In the genomic region with DNA sequence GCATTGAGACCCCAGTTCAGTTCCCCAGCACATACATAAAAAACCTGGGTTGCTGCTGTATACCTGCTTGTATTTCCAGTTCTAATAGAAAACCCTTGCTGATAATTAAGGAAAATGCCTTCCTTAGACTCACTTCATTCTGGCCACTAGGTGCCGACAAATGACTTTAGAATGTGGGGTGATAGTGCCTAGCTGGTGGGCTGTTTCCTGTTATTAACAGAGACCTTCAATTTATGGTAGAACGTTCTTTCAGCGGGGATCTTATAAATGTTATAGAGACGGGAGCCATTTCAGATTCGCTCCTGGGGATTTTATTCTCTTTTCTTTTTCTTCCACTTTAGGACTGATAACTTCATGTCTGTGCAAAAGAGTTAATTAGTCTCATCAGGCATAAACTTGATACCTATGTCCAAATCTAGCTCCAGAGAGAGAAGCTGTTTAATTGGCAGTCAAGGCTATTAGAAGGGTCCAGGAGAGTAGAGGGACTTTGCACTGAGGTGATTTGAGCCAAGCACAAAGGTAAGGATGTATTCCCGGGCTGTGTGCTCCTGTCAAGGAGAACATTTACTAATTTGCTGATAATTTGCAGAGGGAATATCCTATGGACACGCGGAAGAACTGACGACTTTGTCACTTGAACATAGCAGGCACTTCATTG, we compare ENCODE assay signal across 9 mouse cellular contexts. TPM values are rescaled to one million over a fixed set of nuclear protein-coding genes. Genes with fewer than 3 reads are reported as not detected.
A peak's percentile ranks its signal among the peaks of the same experiment; 100 is the strongest.
DNase-seq lines count a peak whose midpoint lies in the region; ATAC-seq and TF ChIP-seq lines count a peak whose summit lies in the region.
"Had no signal": no experiment of that assay in that cellular context is flagged by ENCODE, and none has a peak within 500 bp of the region (broad histone marks: within the 10 kb centered on the region; RNA-seq: fewer than 3 reads in every experiment).

No protein-coding gene starts in this region.

- WGBS in spleen, adult 2 months: 51% methylated on average over 9 of the region's 9 CpGs
- WGBS in embryonic facial prominence, embryonic 11.5 days: 44% methylated on average over 9 of the region's 9 CpGs
- 35% methylated on average over 9 of the region's 9 CpGs for WGBS in hindbrain, embryonic 14.5 days
- 38% methylated on average over 9 of the region's 9 CpGs for WGBS in limb, embryonic 11.5 days
- WGBS in neural tube, embryonic 12.5 days: 52% methylated on average over 9 of the region's 9 CpGs

- no peak overlapping the region for H3K4me2 ChIP-seq in embryonic facial prominence, embryonic 11.5 days (ENCODE audit: low read depth, low read length)
- peak overlapping the region; percentile 40 for H3K4me2 ChIP-seq in hindbrain, embryonic 14.5 days (replicated peaks)
- H3K4me2 ChIP-seq in limb, embryonic 11.5 days (ENCODE audit: low read depth, severe bottlenecking): no peak overlapping the region
- H3K4me2 ChIP-seq in neural tube, embryonic 12.5 days (replicated peaks): no peak overlapping the region

- no peaks in the 10 kb centered on the region for H3K27me3 ChIP-seq in spleen, adult 2 months (ENCODE audit: control insufficient read depth, insufficient read depth, low read length)
- H3K27me3 ChIP-seq in embryonic facial prominence, embryonic 11.5 days (ENCODE audit: control insufficient read depth, insufficient read depth, low read length): no peaks in the 10 kb centered on the region
- no peaks in the 10 kb centered on the region for H3K27me3 ChIP-seq in hindbrain, embryonic 14.5 days (ENCODE audit: control insufficient read depth, insufficient read depth, low read length)
- no peaks in the 10 kb centered on the region for H3K27me3 ChIP-seq in limb, embryonic 11.5 days (ENCODE audit: control insufficient read depth, insufficient read depth, low read length)
- H3K27me3 ChIP-seq in neural tube, embryonic 12.5 days (replicated peaks): no peaks in the 10 kb centered on the region

- no peaks in the 10 kb centered on the region for H3K36me3 ChIP-seq in spleen, adult 2 months (ENCODE audit: control insufficient read depth, insufficient read depth, low read length)
- H3K36me3 ChIP-seq in embryonic facial prominence, embryonic 11.5 days (replicated peaks; ENCODE audit: control insufficient read depth, insufficient read depth, low read depth, low read length): no peaks in the 10 kb centered on the region
- no peaks in the 10 kb centered on the region for H3K36me3 ChIP-seq in hindbrain, embryonic 14.5 days (replicated peaks; ENCODE audit: control insufficient read depth, insufficient read depth)
- no peaks in the 10 kb centered on the region for H3K36me3 ChIP-seq in limb, embryonic 11.5 days (ENCODE audit: control insufficient read depth, insufficient read depth, low read length)
- H3K36me3 ChIP-seq in neural tube, embryonic 12.5 days: no peaks in the 10 kb centered on the region

- no peak overlapping the region for H3K9ac ChIP-seq in embryonic facial prominence, embryonic 11.5 days (replicated peaks; ENCODE audit: low read length)
- 0 out of 2 replicates have a peak overlapping the region, but pooled peaks have one; percentile 10 for H3K9ac ChIP-seq in hindbrain, embryonic 14.5 days
- no peak overlapping the region for H3K9ac ChIP-seq in limb, embryonic 11.5 days (ENCODE audit: low read length)
- no peak overlapping the region for H3K9ac ChIP-seq in neural tube, embryonic 12.5 days

- DNase-seq in spleen, adult 2 months (ENCODE audit: low read depth in 1 of 2, low spot score in 2 of 2): peak in 1 of 2 experiments; percentile 27
- no peak for DNase-seq in spleen, postnatal 4 days (ENCODE audit: low spot score in 2 of 2)
- peak; percentile 33 for DNase-seq in adrenal gland, adult 2 months
- DNase-seq in embryonic facial prominence, embryonic 11.5 days (ENCODE audit: low spot score): peak; percentile 86
- DNase-seq in hindbrain, embryonic 14.5 days (ENCODE audit: low spot score): peak; percentile 90
- peak; percentile 75 for DNase-seq in limb, embryonic 11.5 days (ENCODE audit: low spot score)

- TF ChIP-seq POLR2A in spleen, adult 2 months (IDR thresholded peaks at IDR 0.05; ENCODE audit: low read depth, low read length): no peak

- ATAC-seq in embryonic facial prominence, embryonic 11.5 days (replicated peaks; ENCODE audit: insufficient number of reproducible peaks, low FRiP score, low TSS enrichment, low read depth): no peak
- ATAC-seq in hindbrain, embryonic 14.5 days (ENCODE audit: low FRiP score): peak; percentile 80; the same call in 1 of the 2 replicates
- no peak for ATAC-seq in limb, embryonic 11.5 days (ENCODE audit: insufficient number of reproducible peaks, low FRiP score, low TSS enrichment, low read depth)
- ATAC-seq in neural tube, embryonic 12.5 days (ENCODE audit: low FRiP score, low read depth): 0 out of 2 replicates have a peak, but pooled peaks have one; percentile 65
- no peak for ATAC-seq in activated CD4-positive, CD25-positive, alpha-beta regulatory T cell, adult 4 months

- TF ChIP-seq CTCF in spleen, adult 2 months (IDR thresholded peaks at IDR 0.05; ENCODE audit: extremely low read depth, insufficient read depth, insufficient read length, insufficient replicate concordance): peak; percentile 40; the same call in 1 of the 2 replicates

- H3K4me1 ChIP-seq in spleen, adult 2 months (ENCODE audit: control insufficient read depth, insufficient read depth, insufficient read length): no peaks in the 10 kb centered on the region
- no peaks in the 10 kb centered on the region for H3K4me1 ChIP-seq in embryonic facial prominence, embryonic 11.5 days (ENCODE audit: control insufficient read depth, insufficient read depth, low read length)
- peaks cover 10% of the 10 kb centered on the region; the same call in 1 of the 2 replicates for H3K4me1 ChIP-seq in hindbrain, embryonic 14.5 days (replicated peaks; ENCODE audit: control insufficient read depth, insufficient read depth, low read length)
- no peaks in the 10 kb centered on the region for H3K4me1 ChIP-seq in limb, embryonic 11.5 days (ENCODE audit: control insufficient read depth, insufficient read depth, low read length)
- H3K4me1 ChIP-seq in neural tube, embryonic 12.5 days: no peaks in the 10 kb centered on the region

- no peaks in the 10 kb centered on the region for H3K9me3 ChIP-seq in embryonic facial prominence, embryonic 11.5 days (replicated peaks; ENCODE audit: control insufficient read depth, low read length)
- no peaks in the 10 kb centered on the region for H3K9me3 ChIP-seq in hindbrain, embryonic 14.5 days (ENCODE audit: control insufficient read depth, low read length)
- no peaks in the 10 kb centered on the region for H3K9me3 ChIP-seq in limb, embryonic 11.5 days (ENCODE audit: control insufficient read depth, low read length)
- H3K9me3 ChIP-seq in neural tube, embryonic 12.5 days: no peaks in the 10 kb centered on the region

- H3K4me3 ChIP-seq in spleen, adult 2 months (ENCODE audit: extremely low read depth, insufficient read depth, insufficient read length): no peak overlapping the region
- H3K4me3 ChIP-seq in embryonic facial prominence, embryonic 11.5 days (ENCODE audit: low read depth, low read length): no peak overlapping the region
- no peak overlapping the region for H3K4me3 ChIP-seq in hindbrain, embryonic 14.5 days (replicated peaks; ENCODE audit: low read length)
- no peak overlapping the region for H3K4me3 ChIP-seq in limb, embryonic 11.5 days (ENCODE audit: low read depth, low read length)
- no peak overlapping the region for H3K4me3 ChIP-seq in neural tube, embryonic 12.5 days

- no peak overlapping the region for H3K27ac ChIP-seq in spleen, adult 2 months (ENCODE audit: insufficient read depth, low read length)
- no peak overlapping the region for H3K27ac ChIP-seq in embryonic facial prominence, embryonic 11.5 days (replicated peaks; ENCODE audit: low read depth, low read length)
- H3K27ac ChIP-seq in hindbrain, embryonic 14.5 days: peak overlapping the region; percentile 49; the same call in 1 of the 2 replicates
- no peak overlapping the region for H3K27ac ChIP-seq in limb, embryonic 11.5 days (replicated peaks; ENCODE audit: low read depth, low read length)
- no peak overlapping the region for H3K27ac ChIP-seq in neural tube, embryonic 12.5 days
- H3K27ac ChIP-seq: macrophage had no signal

RNA-seq across cellular contexts. Expression of a gene that starts 10.2 kb away (rescaled TPM):
- polyA plus RNA-seq in spleen, adult 2 months (2012; rRNA removed): 18.5 and 29.3 TPM in 2 replicates
- 100 to 1,000 TPM in 1 of 2 experiments, 10 to 100 TPM in 1; 83.7 to 122 TPM for total RNA-seq in adrenal gland, adult 2 months (2021)
- polyA plus RNA-seq in adrenal gland, adult 2 months (2012; rRNA removed): 56.7 and 59.0 TPM in 2 replicates
- 170 and 180 TPM in 2 replicates for polyA plus RNA-seq in embryonic facial prominence, embryonic 11.5 days (2014; fragmentation: Nextera tagmentation; extraction: Ambion mirVana)
- polyA plus RNA-seq in hindbrain, embryonic 14.5 days (2014; fragmentation: Nextera tagmentation; extraction: Ambion mirVana): 130 and 138 TPM in 2 replicates
- polyA plus RNA-seq in limb, embryonic 11.5 days (2014; fragmentation: Nextera tagmentation; extraction: Ambion mirVana): 168 and 170 TPM in 2 replicates
- 151 and 158 TPM in 2 replicates for polyA plus RNA-seq in neural tube, embryonic 12.5 days (2016; fragmentation: Nextera tagmentation; extraction: Ambion mirVana)
- 10 to 100 TPM; 50.8 to 53.9 TPM for polyA plus RNA-seq in activated CD4-positive, CD25-positive, alpha-beta regulatory T cell, adult 4 months (2017; shearing (Covaris generic))

Comparison
In these comparisons a context has a peak if more than half of its experiments do, and no peak if none do; other contexts are left out.
1. DNase-seq: peak in adrenal gland, adult 2 months (single experiment), embryonic facial prominence, embryonic 11.5 days (single experiment), hindbrain, embryonic 14.5 days (single experiment) and limb, embryonic 11.5 days (single experiment); none in spleen, postnatal 4 days (0 of 2).
2. ATAC-seq: peak in hindbrain, embryonic 14.5 days (single experiment) and neural tube, embryonic 12.5 days (single experiment); none in embryonic facial prominence, embryonic 11.5 days (single experiment), limb, embryonic 11.5 days (single experiment) and activated CD4-positive, CD25-positive, alpha-beta regulatory T cell, adult 4 months (single experiment).